Mouse (Mus musculus): ENCODE results near the gene Grb2.
"Not testable (repeated sequence)": the region's sequence is repeated elsewhere in the genome, so short reads cannot be mapped to it uniquely, and the experiment has no call there.

Gene Grb2

GRCm38 (mm10) chr11:115646439-115646838 is 62.0 kb downstream of the Grb2 start:
- DNase-seq (ENCODE audit: low spot score): no peak

GRCm38 (mm10) chr11:115645498-115645897 is 62.9 kb downstream of the Grb2 start:
- DNase-seq (ENCODE audit: low spot score): not testable (repeated sequence)

- no peak for DNase-seq (ENCODE audit: low spot score)
These were observed 64.1 kb downstream of the Grb2 start for GRCm38 (mm10) chr11:115644308-115644707.

GRCm38 (mm10) chr11:115643265-115643664 is 65.1 kb downstream of the Grb2 start:
- DNase-seq (ENCODE audit: low spot score): no peak

GRCm38 (mm10) chr11:115642705-115643104 is 65.7 kb downstream of the Grb2 start:
- no peak for DNase-seq (ENCODE audit: low spot score)

- no peak for DNase-seq (ENCODE audit: low spot score)
These were observed 66.7 kb downstream of the Grb2 start for GRCm38 (mm10) chr11:115641664-115642036.

- no peak for DNase-seq (ENCODE audit: low spot score)
These were observed 67.3 kb downstream of the Grb2 start for GRCm38 (mm10) chr11:115640978-115641663.

- no peak for DNase-seq (ENCODE audit: low spot score)
These were observed 68.0 kb downstream of the Grb2 start for GRCm38 (mm10) chr11:115640311-115640828.

GRCm38 (mm10) chr11:115639540-115639939 is 68.9 kb downstream of the Grb2 start:
- no peak for DNase-seq (ENCODE audit: low spot score)

- DNase-seq (ENCODE audit: low spot score): no peak
These were observed 69.6 kb downstream of the Grb2 start for GRCm38 (mm10) chr11:115638498-115639409.

- no peak for DNase-seq (ENCODE audit: low spot score)
These were observed 71.4 kb downstream of the Grb2 start for GRCm38 (mm10) chr11:115636960-115637359.

- DNase-seq (ENCODE audit: low spot score): no peak
These were observed 72.9 kb downstream of the Grb2 start for GRCm38 (mm10) chr11:115635484-115635883.

- DNase-seq (ENCODE audit: low spot score): no peak
These were observed 73.4 kb downstream of the Grb2 start for GRCm38 (mm10) chr11:115635041-115635440.

GRCm38 (mm10) chr11:115634109-115634508 is 74.3 kb downstream of the Grb2 start:
- DNase-seq (ENCODE audit: low spot score): no peak

GRCm38 (mm10) chr11:115632862-115633261 is 75.5 kb downstream of the Grb2 start:
- no peak for DNase-seq (ENCODE audit: low spot score)

GRCm38 (mm10) chr11:115632247-115632646 is 76.2 kb downstream of the Grb2 start:
- DNase-seq (ENCODE audit: low spot score): no peak

GRCm38 (mm10) chr11:115631505-115631890 is 76.9 kb downstream of the Grb2 start:
- DNase-seq (ENCODE audit: low spot score): no peak

- DNase-seq (ENCODE audit: low spot score): no peak
These were observed 77.6 kb downstream of the Grb2 start for GRCm38 (mm10) chr11:115630532-115631504.

- no peak for DNase-seq (ENCODE audit: low spot score)
These were observed 78.5 kb downstream of the Grb2 start for GRCm38 (mm10) chr11:115629734-115630531.

GRCm38 (mm10) chr11:115628465-115629101 is 79.8 kb downstream of the Grb2 start:
- no peak for DNase-seq (ENCODE audit: low spot score)
